Mouse (Mus musculus) gastrocnemius, adult 8-10 months (tissue): ENCODE measurements around the gene Boc. TPM values are rescaled to one million over a fixed set of nuclear protein-coding genes. Genes with fewer than 3 reads are reported as not detected.
"Not testable (repeated sequence)": the region's sequence is repeated elsewhere in the genome, so short reads cannot be mapped to it uniquely, and the experiment has no call there.

Source experiments
- DNase-seq, 2 experiments: peaks; one replicate each; pipeline ENCODE4 v3.0.0; 2022; ENCODE audit warnings: low spot score in 2 of 2
- microRNA-seq: library from miRNA; unstranded; fragments of <30 nt; microRNA quantifications from one replicate; pipeline ENCODE4 v1.2.0, GENCODE M21; 2022
- total RNA-seq, 4 experiments: library from RNA; stranded (reverse); gene quantifications; 2 replicates each; pipeline ENCODE4 v1.2.4; 2022

Gene Boc
- total RNA-seq, 4 experiments from 2014 or later: 1.8 to 3.0 (median 2.3) TPM

DNA sequence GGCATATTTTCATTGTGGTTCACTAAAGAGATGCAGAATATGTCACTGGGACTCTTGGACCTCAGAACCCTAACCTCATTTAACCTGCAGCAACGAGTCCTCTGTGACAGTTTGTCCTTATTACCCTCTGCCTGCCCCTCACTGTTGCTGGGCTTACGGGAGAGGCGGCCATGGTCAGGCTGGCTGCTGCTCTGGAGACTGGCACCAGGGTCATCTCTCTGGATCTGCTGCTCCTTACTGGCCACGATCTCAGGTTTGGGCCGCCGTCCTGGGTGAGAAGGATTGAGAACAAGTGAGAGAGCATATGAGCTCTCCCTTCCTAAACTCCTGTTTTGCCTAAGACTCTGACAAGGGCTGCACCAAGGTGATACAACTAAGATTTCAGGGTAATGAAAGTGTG, 66.5 kb downstream of the Boc start:
- DNase-seq: no peak

DNA sequence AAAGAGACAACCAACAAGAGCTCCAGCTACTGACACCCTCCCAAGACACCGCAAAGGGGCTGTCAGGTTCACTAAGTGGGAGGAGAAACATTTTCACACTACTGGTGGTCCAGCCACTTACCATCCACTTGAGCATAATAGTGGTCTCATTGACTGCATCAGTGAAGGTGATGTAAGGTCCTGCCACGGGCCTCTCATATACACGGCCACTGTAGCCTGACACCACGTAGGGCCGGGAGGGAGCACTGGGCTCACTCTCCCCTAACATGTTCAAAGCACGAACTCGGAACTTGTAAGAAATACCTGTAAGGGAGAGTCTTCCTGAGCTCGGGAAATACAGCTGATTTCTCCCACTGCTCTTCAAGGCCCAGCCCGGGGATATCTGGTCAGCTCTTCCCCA, 67.6 kb downstream of the Boc start:
- no peak for DNase-seq

DNA sequence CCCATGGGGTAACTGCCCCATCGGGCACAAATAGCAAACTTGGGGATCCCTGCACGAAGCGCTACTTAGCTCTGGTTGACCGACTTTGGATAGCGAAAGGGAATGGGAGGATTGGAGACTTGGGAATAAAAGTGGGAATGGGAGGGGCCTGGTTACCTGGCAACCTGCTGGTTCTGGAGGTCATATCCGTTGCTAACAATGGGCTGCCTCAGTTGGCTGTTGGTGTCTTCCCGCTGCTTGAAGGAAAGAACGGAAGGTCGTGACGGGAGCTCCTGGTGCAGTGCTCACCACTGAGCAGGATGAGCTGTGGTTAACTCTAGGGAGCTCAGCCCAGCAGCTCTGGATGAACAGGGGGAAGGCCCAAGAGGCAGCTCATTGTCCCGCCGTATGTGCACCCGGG, 71.5 kb downstream of the Boc start:
- no peak for DNase-seq

DNA sequence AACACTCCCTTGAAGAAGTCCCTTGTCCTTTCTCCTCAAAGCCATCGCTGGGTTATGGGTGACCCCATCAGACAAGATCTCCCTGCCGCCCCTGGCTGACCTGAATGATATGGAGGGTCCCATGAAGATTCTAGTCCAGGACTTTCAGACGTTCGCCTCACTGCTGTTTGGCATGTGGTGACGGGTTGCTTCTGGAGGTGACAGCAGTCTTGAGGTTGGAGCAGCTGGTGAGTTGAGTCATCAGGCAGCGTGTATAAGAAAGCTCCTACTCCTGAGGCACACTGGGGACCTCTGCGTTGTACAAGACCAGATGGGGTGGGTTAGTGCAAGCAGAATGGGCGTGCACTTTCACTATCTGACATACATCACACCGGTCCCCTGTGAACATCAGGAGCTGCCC, 72.1 kb downstream of the Boc start:
- no peak for DNase-seq

DNA sequence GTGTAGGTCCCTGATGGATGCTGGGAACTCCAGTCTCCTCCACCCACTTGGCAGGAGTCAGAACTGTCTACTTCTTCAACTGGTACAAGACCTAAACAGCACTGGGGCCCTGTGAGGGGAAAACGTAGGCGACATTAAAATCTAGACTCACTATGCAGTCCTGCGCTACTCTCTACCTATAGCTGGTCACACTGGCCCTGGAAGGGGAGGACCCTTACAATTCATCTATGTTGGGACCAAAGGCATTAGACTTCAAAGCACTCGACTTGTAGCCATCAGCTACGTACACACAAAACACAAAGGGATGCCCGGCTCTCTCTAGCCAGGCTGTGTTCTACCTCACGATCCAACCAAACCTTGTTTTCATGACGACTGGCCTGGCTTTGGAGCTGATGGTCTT, 73.0 kb downstream of the Boc start:
- no peak for DNase-seq

DNA sequence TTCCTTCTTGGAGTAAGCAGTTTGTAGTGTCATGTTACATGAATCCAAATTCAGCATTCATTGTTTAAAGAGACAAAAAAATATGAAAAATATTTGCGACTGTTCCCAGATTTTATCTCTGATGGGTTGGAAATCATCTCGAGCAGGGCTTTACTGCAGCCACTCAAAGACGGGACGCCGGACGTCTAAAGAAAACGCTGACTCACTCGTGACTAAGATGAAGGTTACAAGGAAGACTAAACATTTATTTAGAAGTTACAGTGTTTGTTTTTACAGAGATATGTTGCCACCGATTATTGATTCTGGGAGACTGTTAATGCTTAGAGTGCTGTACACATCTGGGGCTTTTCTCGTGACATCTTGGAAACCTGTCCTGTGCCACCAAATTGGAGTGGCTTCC, 73.9 kb downstream of the Boc start:
- no peak for DNase-seq

DNA sequence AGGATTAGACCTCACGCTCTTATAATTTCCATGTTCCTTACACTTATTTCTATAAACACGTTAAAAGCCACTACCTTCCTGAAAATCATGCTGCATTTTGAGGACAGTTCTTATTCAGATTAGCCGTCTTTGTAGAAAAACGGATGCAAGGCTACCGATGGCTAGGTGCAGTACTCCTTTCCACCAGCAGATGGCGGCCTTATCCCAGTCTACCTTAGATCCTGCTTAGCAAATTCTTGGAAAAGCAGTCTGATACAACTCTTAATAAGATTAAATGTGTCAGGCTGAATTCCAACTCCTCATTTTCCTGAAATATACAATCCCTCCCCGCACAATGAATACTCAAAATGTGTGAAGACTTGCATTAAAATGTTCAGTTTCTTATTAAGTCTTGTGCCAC, 74.6 kb downstream of the Boc start:
- peak; percentile 58 to 61 for DNase-seq

DNA sequence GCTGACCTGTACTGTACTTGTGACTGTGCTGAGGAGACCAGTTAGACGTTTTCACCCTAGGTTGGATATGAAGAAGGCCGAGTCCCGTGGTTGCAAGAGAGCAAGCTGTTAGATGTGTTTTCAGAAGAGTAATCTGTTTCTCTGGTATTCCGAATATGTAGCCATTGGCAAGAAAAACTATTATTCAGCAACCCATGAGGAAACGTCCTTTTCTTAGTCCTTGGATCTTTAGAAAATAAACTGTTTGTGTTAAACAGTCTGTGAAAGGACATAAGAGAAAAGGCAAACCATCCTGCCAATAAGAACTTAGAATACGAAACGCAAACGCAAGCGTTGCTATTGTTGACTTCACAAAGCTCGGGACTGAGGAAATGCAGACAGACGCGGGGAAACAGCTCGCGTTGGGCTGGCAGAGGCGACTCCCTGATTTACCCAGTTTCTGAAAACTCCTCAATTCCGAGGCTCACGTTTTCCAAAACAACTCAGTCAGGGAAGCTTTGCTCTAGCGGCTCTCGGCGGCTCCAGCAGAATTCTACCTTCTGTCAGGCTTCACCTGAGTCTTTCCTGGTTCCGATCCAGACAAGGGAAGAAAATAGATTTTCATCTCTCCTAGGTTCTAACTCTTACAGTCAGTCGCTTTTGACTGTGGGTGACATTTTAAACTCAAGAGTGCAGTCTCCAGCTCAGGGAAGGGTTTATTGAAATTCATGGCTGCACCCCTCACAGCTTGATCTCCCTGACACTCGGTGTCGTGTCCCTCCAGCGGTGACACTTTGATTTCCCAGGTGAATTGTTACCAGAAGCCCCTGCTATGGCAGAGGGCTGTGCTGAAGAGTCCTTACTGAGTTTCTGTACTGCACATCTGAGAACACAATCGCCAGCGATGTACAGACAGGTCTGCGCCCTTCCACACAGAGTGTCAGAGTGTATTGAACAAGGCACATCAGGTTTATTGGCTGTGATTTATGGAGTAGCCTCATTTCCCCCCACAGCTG, 76.8 kb downstream of the Boc start:
- DNase-seq: no peak

DNA sequence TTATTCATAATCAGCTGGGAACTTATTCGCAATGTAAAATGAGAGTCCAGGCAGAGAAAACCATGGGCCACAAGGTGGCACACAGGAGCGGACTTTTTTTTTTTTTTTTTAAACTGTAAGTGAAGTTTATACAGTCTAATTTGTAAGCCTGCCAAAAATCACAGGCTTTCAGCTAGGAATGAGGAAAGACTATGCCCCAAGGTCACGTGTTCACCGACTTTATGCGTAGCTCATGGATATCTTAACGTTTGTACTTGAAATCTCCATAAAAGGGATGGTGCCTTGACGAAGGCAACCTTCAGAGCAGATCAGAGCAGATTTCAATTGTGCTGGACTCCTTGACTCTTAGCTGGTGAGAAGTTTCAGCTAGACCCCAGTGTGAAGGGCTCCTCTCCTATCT, 78.1 kb downstream of the Boc start:
- DNase-seq: no peak

DNA sequence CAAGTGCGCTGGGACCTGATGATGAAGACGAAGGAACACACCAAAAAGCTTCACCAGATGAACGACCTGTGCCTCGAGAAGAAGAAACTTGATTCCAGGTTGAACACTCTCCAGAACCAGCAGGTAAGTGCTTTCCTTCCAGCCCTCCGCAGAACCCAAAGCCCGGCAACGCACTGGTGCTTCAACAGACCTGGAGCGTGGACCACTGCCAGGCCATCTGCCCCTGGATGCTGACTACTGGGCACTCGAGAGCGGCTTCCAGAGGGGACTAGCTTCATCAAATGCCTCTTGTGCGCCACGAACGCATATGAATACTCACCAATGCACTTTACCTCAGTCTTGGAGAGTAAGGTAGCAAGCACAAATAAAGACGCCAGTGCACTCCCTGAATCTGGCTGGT, 78.8 kb downstream of the Boc start:
- no peak for DNase-seq

DNA sequence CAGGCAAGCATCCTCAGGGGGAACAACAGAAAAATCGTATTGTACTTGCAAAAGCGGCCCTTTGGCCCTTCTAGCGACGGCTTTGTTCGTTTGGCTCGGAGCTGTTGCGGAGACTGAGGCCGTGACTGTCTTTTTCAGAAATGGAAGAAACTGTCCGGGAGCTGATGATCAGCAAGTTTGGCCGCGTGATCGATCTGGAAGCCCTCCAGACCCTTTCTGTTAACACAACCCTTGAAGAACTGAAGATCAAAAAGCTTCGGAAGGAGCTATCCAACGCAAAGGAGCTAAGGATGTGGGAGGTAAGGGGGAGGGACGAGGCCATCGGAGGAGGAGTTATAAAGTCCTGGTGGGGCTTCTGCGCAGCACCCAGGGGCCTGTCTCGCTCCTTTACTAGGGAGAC, 79.9 kb downstream of the Boc start:
- DNase-seq: no peak

DNA sequence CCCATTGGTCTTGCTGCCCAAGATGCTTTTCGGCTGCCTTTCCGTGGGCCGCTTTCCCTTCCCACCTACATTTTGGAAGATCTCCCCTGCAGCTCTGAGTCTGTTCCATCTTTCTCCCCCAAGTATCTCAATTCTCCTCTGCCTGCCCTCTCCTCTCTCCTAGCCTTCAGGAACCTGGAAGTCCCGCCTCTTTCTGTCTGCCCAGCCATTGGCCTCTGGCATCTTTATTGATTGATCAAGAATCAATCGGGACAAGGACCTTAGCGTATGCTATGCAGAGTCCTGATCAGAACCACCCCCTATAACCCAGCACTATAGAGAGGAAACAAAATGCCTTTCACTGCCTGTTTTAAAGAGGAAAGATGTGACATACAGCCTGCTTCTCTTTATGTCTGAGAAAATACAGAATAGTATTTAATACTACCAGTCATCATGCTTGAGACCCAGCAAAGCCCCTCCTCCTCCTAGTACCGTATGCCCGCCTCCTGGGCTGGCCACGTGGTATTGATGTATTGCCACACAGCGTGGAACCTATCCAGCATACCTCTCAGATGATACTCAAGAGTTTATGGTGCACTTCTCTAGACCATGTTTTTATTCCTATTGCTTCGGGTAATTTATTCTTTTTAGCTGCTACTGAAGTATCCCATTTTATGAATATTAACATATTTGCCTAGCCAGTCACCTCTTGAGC, 82.9 kb downstream of the Boc start:
- no peak for DNase-seq

DNA sequence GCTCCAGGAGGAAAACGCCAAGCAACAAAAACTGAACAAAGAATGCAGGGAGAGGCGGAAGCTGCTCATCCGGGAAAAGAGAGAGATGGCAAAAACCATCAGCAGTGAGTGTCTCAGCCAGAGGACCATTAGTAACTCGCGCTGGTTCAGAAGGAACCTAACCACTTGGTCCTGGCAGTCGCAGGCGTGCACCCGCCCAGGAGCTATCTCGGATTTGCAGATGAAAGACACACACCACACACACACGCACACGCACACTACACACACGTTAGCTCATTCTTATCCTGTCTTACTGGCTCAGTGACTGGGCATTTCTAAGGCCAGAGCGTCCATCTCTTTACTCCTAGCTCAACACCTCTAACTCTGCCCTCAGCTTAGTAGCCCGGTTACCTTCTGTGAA, 83.4 kb downstream of the Boc start:
- DNase-seq: no peak

DNA sequence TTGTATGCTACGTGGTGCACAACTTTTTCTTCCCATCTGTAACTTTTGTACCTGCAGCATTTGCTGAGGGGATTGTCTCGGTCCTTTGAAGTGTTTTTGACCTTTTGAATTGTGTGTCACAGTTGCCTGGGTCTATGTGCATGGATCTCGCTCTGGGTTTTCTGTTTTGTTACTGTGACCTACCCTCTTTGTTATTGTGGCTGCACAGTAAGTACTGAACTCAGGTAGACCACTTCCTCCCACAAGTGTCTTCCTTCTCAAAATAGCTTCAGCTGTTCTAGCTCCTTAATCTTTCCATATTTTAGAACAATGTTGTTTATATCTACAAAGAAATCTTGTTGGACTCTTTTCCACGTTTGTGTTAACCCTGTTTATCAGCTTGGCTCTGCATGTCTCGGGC, 97.8 kb downstream of the Boc start:
- DNase-seq: no peak

DNA sequence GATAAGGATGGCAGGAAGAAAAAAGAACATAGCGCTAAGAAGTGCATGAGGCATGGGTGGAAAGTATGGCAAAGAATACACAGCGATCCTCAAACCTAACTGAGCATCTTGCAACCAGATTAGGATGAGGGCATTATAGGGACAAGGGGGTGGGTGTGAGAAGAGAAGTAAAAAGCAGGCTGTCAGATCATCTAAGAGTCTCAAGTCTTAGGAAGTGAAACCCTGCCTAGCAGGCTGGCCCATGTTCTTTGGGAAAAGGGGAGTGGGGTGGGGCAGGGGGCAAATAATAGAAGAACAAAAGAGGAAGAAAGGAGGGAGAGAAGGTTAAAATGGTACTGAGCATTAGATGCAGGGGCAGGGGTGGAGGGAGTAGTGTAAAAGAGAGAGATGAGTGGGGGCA, 99.9 kb downstream of the Boc start:
- DNase-seq: no peak

DNA sequence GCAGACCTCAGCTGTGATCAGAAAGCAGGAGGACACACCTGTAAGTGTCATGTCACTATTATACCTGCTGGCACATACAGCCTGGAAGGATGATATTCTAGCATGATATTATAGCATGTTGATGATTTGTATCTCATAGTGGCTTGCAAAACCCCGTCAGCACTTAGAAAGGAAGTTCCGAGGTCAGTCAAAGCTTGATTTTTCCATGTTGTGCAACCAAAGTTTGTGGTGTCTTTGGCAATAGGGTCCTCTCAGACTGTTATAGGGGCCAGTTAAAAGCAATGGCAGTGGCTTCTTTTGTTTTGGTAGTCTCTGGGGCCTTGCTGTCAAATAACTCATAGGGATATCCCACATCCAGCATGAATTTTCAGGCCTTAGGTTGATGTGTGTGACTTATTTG, 100.8 kb downstream of the Boc start:
- no peak for DNase-seq

DNA sequence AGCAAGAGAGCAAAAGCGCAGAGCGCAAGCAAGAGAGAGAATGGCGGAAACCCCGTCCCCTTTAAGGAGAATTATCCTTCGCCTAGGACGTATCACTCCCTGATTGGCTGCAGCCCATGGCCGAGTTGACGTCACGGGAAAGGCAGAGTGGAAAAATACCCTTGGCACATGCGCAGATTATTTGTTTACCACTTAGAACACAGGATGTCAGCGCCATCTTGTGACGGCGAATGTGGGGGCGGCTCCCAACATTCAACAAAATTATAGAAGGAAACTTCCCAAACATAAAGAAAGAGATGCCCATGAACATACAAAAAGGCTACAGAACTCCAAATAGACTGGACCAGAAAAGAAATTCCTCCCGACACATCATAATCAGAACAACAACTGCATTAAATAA, 116.8 kb downstream of the Boc start:
- not testable (repeated sequence) for DNase-seq

DNA sequence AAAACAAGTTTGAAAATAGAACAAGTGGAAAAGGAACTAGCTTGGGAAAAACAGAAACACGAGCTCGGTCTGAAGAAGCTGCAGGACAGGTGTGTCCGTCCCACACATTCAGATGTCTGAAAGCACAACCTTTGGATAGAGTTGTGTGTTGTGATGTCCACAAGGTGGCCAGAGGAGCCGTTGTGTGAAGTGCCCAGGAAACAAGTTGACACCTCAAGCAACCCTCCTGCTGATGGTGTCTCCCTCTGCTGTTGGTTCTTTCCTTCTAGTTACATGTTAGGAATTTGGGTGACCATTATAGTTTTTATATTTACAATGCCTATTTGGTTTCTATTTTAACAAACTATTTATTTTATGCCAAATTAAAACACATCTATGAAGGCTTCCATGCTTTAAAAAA, 123.2 kb downstream of the Boc start:
- no peak for DNase-seq

Small RNAs within 50 kb of the gene (microRNA-seq; reads per million reads assigned to microRNA genes)
- gene Mir3081: not detected

Other genes starting within 250 kb of the Boc start
- not detected for gene Sidt1, start 225.7 kb downstream of the Boc start, total RNA-seq
- gene Spice1, start 211.8 kb downstream of the Boc start, total RNA-seq: 1 to 10 TPM; 3.7 to 7.3 (median 5.6) TPM
- gene Cfap44, start 164.1 kb downstream of the Boc start, total RNA-seq: not detected
- 1 to 10 TPM; 2.9 to 5.6 (median 3.3) TPM for gene Nepro, start 165.4 kb upstream of the Boc start, total RNA-seq
- 1 to 10 TPM; 4.7 to 9.5 (median 6.7) TPM for gene Gtpbp8, start 187.5 kb upstream of the Boc start, total RNA-seq
- gene Cd200r1, start 206.8 kb upstream of the Boc start, total RNA-seq: under 1 TPM in 1 of 4 experiments, not detected in 3; 0.16 TPM